Mouse (Mus musculus): ENCODE results near the gene Plcb2.

GRCm38 (mm10) chr2:118745232-118745884 is 17.1 kb upstream of the Plcb2 start, which contains the start of gene Inafm2:
- TF ChIP-seq CTCF (IDR thresholded peaks at IDR 0.05; ENCODE audit: borderline replicate concordance, extremely low read depth, insufficient read depth, insufficient read length): no peak
- peak; percentile 84 for TF ChIP-seq POLR2A (IDR thresholded peaks at IDR 0.05; ENCODE audit: borderline replicate concordance, extremely low read depth, insufficient read depth, insufficient read length, poor library complexity, severe bottlenecking)
